Mouse (Mus musculus): Measurements from ENCODE around the gene Rnf144b. TPM values are rescaled to one million over a fixed set of nuclear protein-coding genes. Genes with fewer than 3 reads are reported as not detected.
A peak's percentile ranks its signal among the peaks of the same experiment; 100 is the strongest.

Gene Rnf144b
- total RNA-seq, 4 experiments from 2014 or later, result 23.9 to 28.6 (median 26.7) TPM

- DNase-seq (ENCODE audit: low spot score in 2 of 2), result no peak
Measured at GRCm38 (mm10) chr13:47172891-47173290, 50.4 kb downstream of the Rnf144b start.

- DNase-seq (ENCODE audit: low spot score in 2 of 2), result no peak
Measured at GRCm38 (mm10) chr13:47178182-47178581, 55.7 kb downstream of the Rnf144b start.

GRCm38 (mm10) chr13:47180776-47181175 is 58.3 kb downstream of the Rnf144b start:
- no peak for DNase-seq (ENCODE audit: low spot score in 2 of 2)

- DNase-seq (ENCODE audit: low spot score in 2 of 2), result no peak
Measured at GRCm38 (mm10) chr13:47182366-47182765, 59.9 kb downstream of the Rnf144b start.

GRCm38 (mm10) chr13:47183033-47183730 is 60.7 kb downstream of the Rnf144b start:
- no peak for DNase-seq (ENCODE audit: low spot score in 2 of 2)

- peak in 1 of 2 experiments; percentile 69 for DNase-seq (ENCODE audit: low spot score in 2 of 2)
Measured at GRCm38 (mm10) chr13:47183771-47184170, 61.3 kb downstream of the Rnf144b start.

GRCm38 (mm10) chr13:47187836-47188235 is 65.4 kb downstream of the Rnf144b start:
- no peak for DNase-seq (ENCODE audit: low spot score in 2 of 2)

GRCm38 (mm10) chr13:47189971-47190370 is 67.5 kb downstream of the Rnf144b start:
- DNase-seq (ENCODE audit: low spot score in 2 of 2), result no peak

GRCm38 (mm10) chr13:47192200-47192599 is 69.7 kb downstream of the Rnf144b start:
- no peak for DNase-seq (ENCODE audit: low spot score in 2 of 2)

- no peak for DNase-seq (ENCODE audit: low spot score in 2 of 2)
Measured at GRCm38 (mm10) chr13:47192771-47193170, 70.3 kb downstream of the Rnf144b start.

- DNase-seq (ENCODE audit: low spot score in 2 of 2), result peak; percentile 49 to 65
Measured at GRCm38 (mm10) chr13:47193326-47194153, 71.1 kb downstream of the Rnf144b start.

GRCm38 (mm10) chr13:47194695-47195094 is 72.2 kb downstream of the Rnf144b start:
- no peak for DNase-seq (ENCODE audit: low spot score in 2 of 2)

- no peak for DNase-seq (ENCODE audit: low spot score in 2 of 2)
Measured at GRCm38 (mm10) chr13:47195491-47195890, 73.0 kb downstream of the Rnf144b start.

- no peak for DNase-seq (ENCODE audit: low spot score in 2 of 2)
Measured at GRCm38 (mm10) chr13:47200011-47200670, 77.7 kb downstream of the Rnf144b start.

- no peak for DNase-seq (ENCODE audit: low spot score in 2 of 2)
Measured at GRCm38 (mm10) chr13:47201962-47202624, 79.6 kb downstream of the Rnf144b start.

GRCm38 (mm10) chr13:47210496-47210895 is 88.0 kb downstream of the Rnf144b start:
- no peak for DNase-seq (ENCODE audit: low spot score in 2 of 2)

GRCm38 (mm10) chr13:47210992-47211391 is 88.5 kb downstream of the Rnf144b start:
- DNase-seq (ENCODE audit: low spot score in 2 of 2), result no peak

- no peak for DNase-seq (ENCODE audit: low spot score in 2 of 2)
Measured at GRCm38 (mm10) chr13:47211581-47211980, 89.1 kb downstream of the Rnf144b start.

- DNase-seq (ENCODE audit: low spot score in 2 of 2), result no peak
Measured at GRCm38 (mm10) chr13:47213817-47214216, 91.4 kb downstream of the Rnf144b start.

- no peak for DNase-seq (ENCODE audit: low spot score in 2 of 2)
Measured at GRCm38 (mm10) chr13:47214895-47215294, 92.4 kb downstream of the Rnf144b start.

- no peak for DNase-seq (ENCODE audit: low spot score in 2 of 2)
Measured at GRCm38 (mm10) chr13:47215815-47216585, 93.5 kb downstream of the Rnf144b start.

All from left cerebral cortex, adult 8-10 months (tissue).